Mouse (Mus musculus) stomach, postnatal 0 days (tissue): ENCODE measurements around the gene Fxr2. TPM values are rescaled to one million over a fixed set of nuclear protein-coding genes. Genes with fewer than 3 reads are reported as not detected.

Source experiments
- ATAC-seq: fragments of 200-750 bp; cut with Nextera tagmentation; 2 replicates; pipeline ENCODE4 v1.8.0; 2017; ENCODE audit not compliant: low FRiP score, low TSS enrichment
- DNase-seq: peaks from one replicate; pipeline ENCODE4 v3.0.0-alpha.2; 2016; ENCODE audit warnings: low spot score
- H3K27ac ChIP-seq: fragments of 300-500 bp; sonication (generic); replicated peaks from 2 replicates; pipeline ENCODE4 v1.5.1; 2014; ENCODE audit warnings: mild to moderate bottlenecking, control low read depth
- H3K27me3 ChIP-seq: fragments of 300-500 bp; sonication (generic); 2 replicates; pipeline ENCODE4 v1.6.1; 2014; ENCODE audit warnings: low read length; ENCODE audit not compliant: control insufficient read depth, insufficient read depth
- H3K36me3 ChIP-seq: fragments of 300-500 bp; sonication (generic); 2 replicates; pipeline ENCODE4 v1.6.1; 2014; ENCODE audit warnings: low read length, mixed read lengths; ENCODE audit not compliant: control insufficient read depth, insufficient read depth
- H3K4me1 ChIP-seq: fragments of 300-500 bp; sonication (generic); replicated peaks from 2 replicates; pipeline ENCODE4 v1.6.1; 2014; ENCODE audit warnings: antibody characterized with exemption; ENCODE audit not compliant: control insufficient read depth, insufficient read depth
- H3K4me2 ChIP-seq: fragments of 300-500 bp; sonication (generic); replicated peaks from 2 replicates; pipeline ENCODE4 v1.6.1; 2014; ENCODE audit warnings: low read depth, mild to moderate bottlenecking, control low read depth, moderate library complexity
- H3K4me3 ChIP-seq: fragments of 300-500 bp; sonication (generic); 2 replicates; pipeline ENCODE4 v1.5.1; 2014; ENCODE audit warnings: low read depth, low read length, control low read depth
- H3K9ac ChIP-seq: fragments of 300-500 bp; sonication (generic); 2 replicates; pipeline ENCODE4 v1.6.1; 2014; ENCODE audit warnings: mild to moderate bottlenecking, low read length, control low read depth, mixed read lengths
- H3K9me3 ChIP-seq: fragments of 300-500 bp; sonication (generic); 2 replicates; pipeline ENCODE4 v1.6.1; 2016; ENCODE audit warnings: low read length; ENCODE audit not compliant: control insufficient read depth
- CTCF ChIP-seq: IDR thresholded peaks from 2 replicates; pipeline ENCODE4 v1.5.1; 2016; ENCODE audit warnings: antibody characterized with exemption, low read depth, mild to moderate bottlenecking, moderate library complexity
- EP300 ChIP-seq: optimal IDR thresholded peaks from 2 replicates; pipeline ENCODE3; 2016; ENCODE audit warnings: antibody characterized with exemption
- WGBS: fragments of 180-500 bp; shearing (Covaris S2); extraction: QIAGEN DNeasy Blood & Tissue Kit; methylation state at CpG from one replicate; pipeline ENCODE4 v1.1.7; 2014; 5-methylcytosine and 5-hydroxymethylcytosine counted together
- polyA plus RNA-seq: library from polyadenylated mRNA; unstranded; fragments of >200 nt; fragmentation: Nextera tagmentation; extraction: Ambion mirVana; gene quantifications from 2 replicates; pipeline ENCODE4 v1.2.1, GENCODE M21; 2015

Gene Fxr2
- 10.8 and 11.6 TPM in 2 replicates for polyA plus RNA-seq

GRCm38 (mm10) chr11:69632284-69633089, at the start of gene Fxr2:
TSS of gene Fxr2 (plus strand) at chr11:69632990.
- H3K4me3 ChIP-seq: peak within 1 kb of the TSS; percentile 93
- peak within 1 kb of the TSS; percentile 98 for H3K27ac ChIP-seq
- TF ChIP-seq EP300: no peak
- peak; percentile 90 for TF ChIP-seq CTCF
- no peaks in the 10 kb centered on the region for H3K9me3 ChIP-seq
- H3K4me2 ChIP-seq: peak within 1 kb of the TSS; percentile 87
- H3K4me1 ChIP-seq: no peaks in the 10 kb centered on the region
- no peaks in the 10 kb centered on the region for H3K27me3 ChIP-seq
- ATAC-seq (peak; percentile 98), DNase-seq (peak; percentile 100)
- H3K9ac ChIP-seq: peak within 1 kb of the TSS; percentile 96
- H3K36me3 ChIP-seq: no peaks in the 10 kb centered on the region; the same call in 1 of the 2 replicates
- under 1% methylated on average over 29 of the region's 56 CpGs for WGBS

- Histone ChIP-seq H3K27ac (no peak overlapping the region), H3K9ac (no peak overlapping the region)
- no peak for DNase-seq
These were observed 48.8 kb upstream of the Fxr2 start for GRCm38 (mm10) chr11:69584008-69584407.

GRCm38 (mm10) chr11:69584937-69585336, 47.9 kb upstream of the Fxr2 start:
- TF ChIP-seq EP300 (no peak), CTCF (no peak)
- H3K9me3 ChIP-seq: no peaks in the 10 kb centered on the region
- H3K9ac ChIP-seq: no peak overlapping the region
- H3K4me3 ChIP-seq: no peak overlapping the region
- no peaks in the 10 kb centered on the region for H3K27me3 ChIP-seq
- whole genome bisulfite sequencing: 92% methylated on average over 13 of the region's 13 CpGs
- H3K4me1 ChIP-seq: no peaks in the 10 kb centered on the region
- no peak overlapping the region for H3K4me2 ChIP-seq
- DNase-seq (no peak), ATAC-seq (no peak)
- H3K27ac ChIP-seq: no peak overlapping the region
- peaks cover 21% of the 10 kb centered on the region for H3K36me3 ChIP-seq

More at GRCm38 (mm10) chr11:69584008-69584407, 48.8 kb upstream of the Fxr2 start:
- no peak for ATAC-seq
- H3K27me3 ChIP-seq: no peaks in the 10 kb centered on the region
- TF ChIP-seq EP300 (no peak), CTCF (no peak)
- WGBS: 81% methylated on average over 7 of the region's 7 CpGs
- H3K4me3 ChIP-seq: no peak overlapping the region
- no peaks in the 10 kb centered on the region for H3K9me3 ChIP-seq
- peaks cover 15% of the 10 kb centered on the region for H3K36me3 ChIP-seq
- no peak overlapping the region for H3K4me2 ChIP-seq
- H3K4me1 ChIP-seq: no peaks in the 10 kb centered on the region

- no peak overlapping the region for H3K9ac ChIP-seq
- H3K4me3 ChIP-seq: no peak overlapping the region
- WGBS: 68% methylated on average over 7 of the region's 7 CpGs
- no peaks in the 10 kb centered on the region for H3K4me1 ChIP-seq
- ATAC-seq: 0 out of 2 replicates have a peak, but pooled peaks have one; percentile 22
- no peak overlapping the region for H3K27ac ChIP-seq
- no peaks in the 10 kb centered on the region for H3K9me3 ChIP-seq
- TF ChIP-seq CTCF (no peak), EP300 (no peak)
- peaks cover 21% of the 10 kb centered on the region for H3K36me3 ChIP-seq
- no peak for DNase-seq
- no peaks in the 10 kb centered on the region for H3K27me3 ChIP-seq
- no peak overlapping the region for H3K4me2 ChIP-seq
These were observed 47.0 kb upstream of the Fxr2 start for GRCm38 (mm10) chr11:69585718-69586325.

GRCm38 (mm10) chr11:69589207-69589834, 43.5 kb upstream of the Fxr2 start:
- Histone ChIP-seq H3K4me2 (no peak overlapping the region), H3K4me3 (no peak overlapping the region), H3K36me3 (peaks cover 21% of the 10 kb centered on the region), H3K27ac (no peak overlapping the region), H3K9ac (no peak overlapping the region), H3K9me3 (no peaks in the 10 kb centered on the region), H3K4me1 (no peaks in the 10 kb centered on the region), H3K27me3 (no peaks in the 10 kb centered on the region)
- TF ChIP-seq EP300 (no peak), CTCF (no peak)
- ATAC-seq (no peak), DNase-seq (no peak)
- 87% methylated on average over 22 of the region's 22 CpGs for whole genome bisulfite sequencing
